Mouse (Mus musculus): ENCODE results near the gene Shroom4. TPM values are rescaled to one million over a fixed set of nuclear protein-coding genes. Genes with fewer than 3 reads are reported as not detected.

Gene Shroom4
- polyA plus RNA-seq (2014; fragmentation: Illumina TruSeq; extraction: RNeasy Lipid Tissue Mini Kit (QIAGEN cat#74804); ENCODE audit: low read depth, low replicate concordance) = 15.0 TPM

DNA sequence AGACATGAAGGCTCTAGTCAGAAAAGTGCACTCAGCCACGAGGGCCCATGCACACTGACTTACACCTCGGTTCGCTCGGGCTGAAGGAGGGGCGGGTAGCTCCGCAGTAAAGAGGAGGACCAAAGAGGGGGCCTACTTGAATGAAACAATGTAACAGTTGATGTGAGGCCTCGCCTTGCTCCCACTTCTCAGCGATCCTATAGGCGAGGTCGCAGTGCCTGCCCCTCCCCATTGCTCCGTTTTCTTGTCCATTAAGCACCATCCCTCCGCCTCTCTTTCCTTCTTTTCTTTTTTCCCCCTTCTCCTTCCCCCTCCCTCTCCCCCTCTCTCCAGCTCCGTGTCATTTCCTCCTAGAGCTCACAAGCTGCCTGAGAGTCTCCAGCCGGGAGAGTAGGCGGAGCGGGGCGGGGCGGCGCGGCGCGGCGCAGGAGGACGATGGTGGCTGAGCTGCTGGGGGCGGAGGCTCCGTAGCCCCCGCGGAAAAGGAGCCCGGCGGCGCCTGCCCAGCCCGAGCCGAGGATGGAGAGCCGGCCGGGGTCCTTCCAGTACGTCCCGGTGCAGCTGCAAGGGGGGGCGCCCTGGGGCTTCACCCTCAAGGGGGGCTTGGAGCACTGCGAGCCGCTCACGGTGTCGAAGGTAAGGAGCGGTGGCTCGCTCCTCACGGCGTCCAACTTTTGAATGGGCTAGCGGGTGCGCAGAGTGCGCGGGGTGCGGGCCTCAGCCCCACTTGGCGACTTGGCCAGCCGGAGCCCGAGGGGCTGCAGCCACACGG lies at the start of gene Shroom4:
Gene Shroom4 (plus strand): TSS at position 229 of the 772 bp plus-strand sequence.

Other genes with a start within 250 kb of the Shroom4 start
- gene Nudt10, start 226.8 kb upstream of the Shroom4 start, polyA plus RNA-seq (2014; fragmentation: Illumina TruSeq; extraction: RNeasy Lipid Tissue Mini Kit (QIAGEN cat#74804); ENCODE audit: low read depth, low replicate concordance) = 25.8 TPM
- 0.58 TPM for gene Bmp15, start 79.1 kb upstream of the Shroom4 start, polyA plus RNA-seq (2014; fragmentation: Illumina TruSeq; extraction: RNeasy Lipid Tissue Mini Kit (QIAGEN cat#74804); ENCODE audit: low read depth, low replicate concordance)

All from adrenal gland, adult 10 weeks (tissue).